Mouse (Mus musculus) gastrocnemius, adult 2 months (tissue): ENCODE results near the gene Appbp2. TPM values are rescaled to one million over a fixed set of nuclear protein-coding genes. Genes with fewer than 3 reads are reported as not detected.
A peak's percentile ranks its signal among the peaks of the same experiment; 100 is the strongest.

Source experiments
- DNase-seq: peaks from one replicate; pipeline ENCODE4 v3.0.0; 2022
- H3K27ac ChIP-seq: fragments of 200-600 bp; 2 replicates; pipeline ENCODE4 v1.8.1; 2022; ENCODE audit warnings: mild to moderate bottlenecking
- H3K4me3 ChIP-seq: fragments of 200-600 bp; 2 replicates; pipeline ENCODE4 v1.8.1; 2022; ENCODE audit warnings: mild to moderate bottlenecking, moderate library complexity
- CTCF ChIP-seq: fragments of 200-600 bp; IDR thresholded peaks from 2 replicates; pipeline ENCODE4 v1.8.1; 2022; ENCODE audit warnings: antibody characterized with exemption, mild to moderate bottlenecking, moderate library complexity
- intact Hi-C: fragments of 180-260 bp; cut with DNase I; formaldehyde crosslinking; loops from one replicate; pipeline ENCODE4 v1.15.1; 2025
- long read RNA-seq, 2 experiments: library from polyadenylated mRNA; stranded (forward); transcript quantifications; one replicate each; pipeline ENCODE4 v2.0.0; 2021
- total RNA-seq, 2 experiments: library from RNA; stranded (reverse); gene quantifications; 2 replicates each; pipeline ENCODE4 v1.2.3; 2021

Gene Appbp2
- total RNA-seq = 10 to 100 TPM in 1 of 2 experiments, 1 to 10 TPM in 1; 8.1 to 10.8 TPM
- long read RNA-seq, experiment 1, full-length matches to known transcripts = 17 of 20 reads
- long read RNA-seq, experiment 1, partial matches to known transcripts = 0 of 20 reads
- long read RNA-seq, experiment 1, other reads (novel, unspliced or antisense) = 3 of 20 reads
- long read RNA-seq, experiment 2, full-length matches to known transcripts = 17 of 19 reads
- long read RNA-seq, experiment 2, partial matches to known transcripts = 0 of 19 reads
- long read RNA-seq, experiment 2, other reads (novel, unspliced or antisense) = 2 of 19 reads

- H3K4me3 ChIP-seq = peak within 1 kb of the TSS; percentile 99
- H3K27ac ChIP-seq = peak within 1 kb of the TSS; percentile 96
- TF ChIP-seq CTCF = no peak
- intact Hi-C loops = loop anchor here (1.0 kb wide), 1 partner anchor 76 kb away; the partner anchor contains the start of gene Ppm1d
- peak; percentile 94 for DNase-seq
Observed at GRCm38 (mm10) chr11:85234990-85235841, at the start of gene Appbp2. Gene Appbp2, minus strand, starts transcription at chr11:85235130.

- TF ChIP-seq CTCF = no peak
- H3K4me3 ChIP-seq = no peak overlapping the region
- no peak for DNase-seq
- H3K27ac ChIP-seq = no peak overlapping the region
- intact Hi-C loops = no loop called here
Observed at GRCm38 (mm10) chr11:85281219-85281878, 46.4 kb upstream of the Appbp2 start.

- TF ChIP-seq CTCF = no peak
- no peak for DNase-seq
- intact Hi-C loops = no loop called here
- Histone ChIP-seq H3K27ac (no peak overlapping the region), H3K4me3 (no peak overlapping the region)
Observed at GRCm38 (mm10) chr11:85278175-85278574, 43.2 kb upstream of the Appbp2 start.

- Histone ChIP-seq H3K27ac (no peak overlapping the region), H3K4me3 (no peak overlapping the region)
- intact Hi-C loops = no loop called here
- no peak for TF ChIP-seq CTCF
- no peak for DNase-seq
Observed at GRCm38 (mm10) chr11:85277609-85278008, 42.7 kb upstream of the Appbp2 start.

GRCm38 (mm10) chr11:85275151-85275550 is 40.2 kb upstream of the Appbp2 start:
- no peak for TF ChIP-seq CTCF
- Histone ChIP-seq H3K27ac (no peak overlapping the region), H3K4me3 (no peak overlapping the region)
- no peak for DNase-seq
- intact Hi-C loops = no loop called here

- DNase-seq = no peak
- no peak overlapping the region for H3K27ac ChIP-seq
- peak; percentile 46 for TF ChIP-seq CTCF
- H3K4me3 ChIP-seq = no peak overlapping the region
- intact Hi-C loops = no loop called here
Observed at GRCm38 (mm10) chr11:85273299-85273698, 38.4 kb upstream of the Appbp2 start.

- peak; percentile 67 for TF ChIP-seq CTCF
- DNase-seq = peak; percentile 28
- Histone ChIP-seq H3K4me3 (no peak overlapping the region), H3K27ac (no peak overlapping the region)
- intact Hi-C loops = no loop called here
Observed at GRCm38 (mm10) chr11:85270631-85271030, 35.7 kb upstream of the Appbp2 start.

GRCm38 (mm10) chr11:85267393-85267792 is 32.5 kb upstream of the Appbp2 start:
- Histone ChIP-seq H3K27ac (no peak overlapping the region), H3K4me3 (no peak overlapping the region)
- no peak for TF ChIP-seq CTCF
- no peak for DNase-seq
- intact Hi-C loops = no loop called here

- no peak for DNase-seq
- intact Hi-C loops = loop anchor here (5.0 kb wide), 1 partner anchor 347 kb away; the partner anchor contains the start of gene Znhit3
- no peak for TF ChIP-seq CTCF
- no peak overlapping the region for H3K4me3 ChIP-seq
- no peak overlapping the region for H3K27ac ChIP-seq
Observed at GRCm38 (mm10) chr11:85264635-85265034, 29.7 kb upstream of the Appbp2 start.

- Histone ChIP-seq H3K27ac (no peak overlapping the region), H3K4me3 (no peak overlapping the region)
- peak; percentile 86 for TF ChIP-seq CTCF
- DNase-seq = peak; percentile 71
- intact Hi-C loops = loop anchor here (1.0 to 5.0 kb wide), 2 partner anchors 91 to 344 kb away; partner anchors contain the start of genes 1700125H20Rik and Znhit3
Observed at GRCm38 (mm10) chr11:85261192-85261591, 26.3 kb upstream of the Appbp2 start.

GRCm38 (mm10) chr11:85258966-85259365 is 24.0 kb upstream of the Appbp2 start:
- H3K27ac ChIP-seq = peak overlapping the region; percentile 17
- H3K4me3 ChIP-seq = no peak overlapping the region
- DNase-seq = peak; percentile 48
- intact Hi-C loops = no loop called here
- no peak for TF ChIP-seq CTCF

GRCm38 (mm10) chr11:85255471-85256027 is 20.6 kb upstream of the Appbp2 start:
- intact Hi-C loops = no loop called here
- no peak overlapping the region for H3K27ac ChIP-seq
- no peak overlapping the region for H3K4me3 ChIP-seq
- TF ChIP-seq CTCF = no peak
- no peak for DNase-seq
